Mouse (Mus musculus) frontal cortex, postnatal 14 days (tissue): Measurements from ENCODE around the gene Tlcd2.
"Not testable (repeated sequence)": the region's sequence is repeated elsewhere in the genome, so short reads cannot be mapped to it uniquely, and the experiment has no call there.

ENCODE experiments used
- DNase-seq, 2 experiments: peaks; one replicate each; pipeline ENCODE4 v3.0.0; 2022; ENCODE audit warnings: low spot score in 2 of 2

The Tlcd2 gene

GRCm38 (mm10) chr11:75449695-75450094 is 11.8 kb upstream of the Tlcd2 start:
- DNase-seq: no peak

GRCm38 (mm10) chr11:75450304-75450908 is 11.1 kb upstream of the Tlcd2 start:
- no peak for DNase-seq

- DNase-seq: no peak
Measured at GRCm38 (mm10) chr11:75450936-75451335, 10.6 kb upstream of the Tlcd2 start.

GRCm38 (mm10) chr11:75452081-75452480 is 9.4 kb upstream of the Tlcd2 start:
- no peak for DNase-seq

GRCm38 (mm10) chr11:75452812-75453557 is 8.5 kb upstream of the Tlcd2 start:
- no peak for DNase-seq

- DNase-seq: peak; percentile 82
Measured at GRCm38 (mm10) chr11:75453991-75454930, 7.3 kb upstream of the Tlcd2 start, which contains the start of gene Wdr81. TSS of gene Wdr81 (minus strand) at chr11:75454717.

GRCm38 (mm10) chr11:75455041-75455736 is 6.3 kb upstream of the Tlcd2 start:
- DNase-seq: no peak

- DNase-seq: not testable (repeated sequence)
Measured at GRCm38 (mm10) chr11:75455971-75456370, 5.5 kb upstream of the Tlcd2 start.

GRCm38 (mm10) chr11:75456440-75456871 is 5.1 kb upstream of the Tlcd2 start:
- no peak for DNase-seq

GRCm38 (mm10) chr11:75458169-75458568 is 3.3 kb upstream of the Tlcd2 start:
- DNase-seq: no peak

- no peak for DNase-seq
Measured at GRCm38 (mm10) chr11:75458628-75459041, 2.9 kb upstream of the Tlcd2 start.

GRCm38 (mm10) chr11:75459141-75459711 is 2.3 kb upstream of the Tlcd2 start:
- DNase-seq: no peak

GRCm38 (mm10) chr11:75459751-75460102 is 1.8 kb upstream of the Tlcd2 start:
- DNase-seq: no peak

GRCm38 (mm10) chr11:75460103-75460843 is 1.2 kb upstream of the Tlcd2 start:
- peak; percentile 89 to 92 for DNase-seq

- DNase-seq: no peak
Measured at GRCm38 (mm10) chr11:75461743-75462252, 283 bp downstream of the Tlcd2 start.

GRCm38 (mm10) chr11:75462253-75462783 is 803 bp downstream of the Tlcd2 start:
- peak in 1 of 2 experiments; percentile 55 for DNase-seq

GRCm38 (mm10) chr11:75462865-75463336 is 1.4 kb downstream of the Tlcd2 start:
- DNase-seq: peak in 1 of 2 experiments; percentile 57

- DNase-seq: no peak
Measured at GRCm38 (mm10) chr11:75463624-75464023, 2.1 kb downstream of the Tlcd2 start.

GRCm38 (mm10) chr11:75464417-75464816 is 2.9 kb downstream of the Tlcd2 start:
- no peak for DNase-seq

- no peak for DNase-seq
Measured at GRCm38 (mm10) chr11:75465051-75465450, 3.5 kb downstream of the Tlcd2 start.
